Mouse (Mus musculus): ENCODE results near the gene Cdc42se2. TPM values are rescaled to one million over a fixed set of nuclear protein-coding genes. Genes with fewer than 3 reads are reported as not detected.

Cdc42se2 gene
- polyA plus RNA-seq, 1 experiment from 2014 or later = 259 TPM

Other genes with a start within 250 kb of the Cdc42se2 start
- gene Lyrm7, start 73.2 kb upstream of the Cdc42se2 start, polyA plus RNA-seq (2014; fragmentation: Nextera tagmentation; extraction: Ambion mirVana) = 5.2 and 5.8 TPM in 2 replicates
- 694 and 720 TPM in 2 replicates for gene Hint1, start 78.7 kb upstream of the Cdc42se2 start, polyA plus RNA-seq (2014; fragmentation: Nextera tagmentation; extraction: Ambion mirVana)
- 57.2 and 60.5 TPM in 2 replicates for gene Gpx3, start 114.8 kb upstream of the Cdc42se2 start, polyA plus RNA-seq (2014; fragmentation: Nextera tagmentation; extraction: Ambion mirVana)
- 8.9 and 9.9 TPM in 2 replicates for gene Tnip1, start 175.2 kb upstream of the Cdc42se2 start, polyA plus RNA-seq (2014; fragmentation: Nextera tagmentation; extraction: Ambion mirVana)
- gene Anxa6, start 245.8 kb upstream of the Cdc42se2 start, polyA plus RNA-seq (2014; fragmentation: Nextera tagmentation; extraction: Ambion mirVana) = 71.2 and 77.6 TPM in 2 replicates

All from midbrain, embryonic 11.5 days (tissue).